In genomic region chr2:163907131-163907530, GRCm38 (mm10) we compare ENCODE assay signal across 39 mouse cellular contexts. TPM values are rescaled to one million over a fixed set of nuclear protein-coding genes. Genes with fewer than 3 reads are reported as not detected.
"Had no signal": no experiment of that assay in that cellular context is flagged by ENCODE, and none has a peak within 500 bp of the region (broad histone marks: within the 10 kb centered on the region; RNA-seq: fewer than 3 reads in every experiment).

No protein-coding gene starts in this region.

- H3K36me3 ChIP-seq: heart, embryonic 10.5 days; heart, embryonic 12.5 days; hindbrain, embryonic 10.5 days; hindbrain, embryonic 12.5 days; intestine, embryonic 15.5 days; limb, embryonic 10.5 days; limb, embryonic 12.5 days; liver, embryonic 13.5 days; liver, embryonic 15.5 days had no signal

- H3K27me3 ChIP-seq: hindbrain, embryonic 12.5 days; intestine, embryonic 15.5 days; liver, embryonic 13.5 days; liver, embryonic 15.5 days had no signal

- H3K27ac ChIP-seq: heart, embryonic 10.5 days; hindbrain, embryonic 10.5 days; hindbrain, embryonic 12.5 days; hindbrain, embryonic 14.5 days; intestine, embryonic 15.5 days; layer of hippocampus, adult 2 months; left cerebral cortex, adult 2 months; limb, embryonic 10.5 days; limb, embryonic 12.5 days; liver, embryonic 13.5 days; liver, embryonic 15.5 days had no signal

- H3K4me2 ChIP-seq: heart, embryonic 12.5 days; hindbrain, embryonic 12.5 days; hindbrain, embryonic 14.5 days; intestine, embryonic 15.5 days; limb, embryonic 12.5 days; liver, embryonic 11.5 days; liver, embryonic 13.5 days; liver, embryonic 15.5 days had no signal

- ATAC-seq: hindbrain, embryonic 16.5 days; inflammation-experienced regulatory T-cells, adult 6 months; intestine, embryonic 15.5 days; intestine, postnatal 0 days had no signal

- H3K9me3 ChIP-seq: heart, embryonic 10.5 days; heart, embryonic 12.5 days; hindbrain, embryonic 10.5 days; hindbrain, embryonic 12.5 days; intestine, embryonic 15.5 days; limb, embryonic 10.5 days; limb, embryonic 12.5 days; liver, embryonic 13.5 days; liver, embryonic 15.5 days had no signal

- DNase-seq: gastrocnemius, postnatal 10 days; gastrocnemius, postnatal 25 days; heart, adult 18-20 months; heart, postnatal 10 days; heart, postnatal 4 days; kidney, adult 18-20 months; kidney, adult 8-10 months; kidney, postnatal 10 days; kidney, postnatal 25 days; kidney, postnatal 4 days; liver; liver, embryonic 13.5 days had no signal

- H3K4me3 ChIP-seq: heart, embryonic 10.5 days; heart, embryonic 12.5 days; hindbrain, embryonic 10.5 days; hindbrain, embryonic 12.5 days; intestine, embryonic 15.5 days; layer of hippocampus, adult 2 months; left cerebral cortex, adult 2 months; limb, embryonic 10.5 days; limb, embryonic 12.5 days; liver, embryonic 13.5 days; liver, embryonic 15.5 days had no signal

- H3K9ac ChIP-seq: heart, embryonic 12.5 days; hindbrain, embryonic 12.5 days; hindbrain, embryonic 14.5 days; intestine, embryonic 15.5 days; limb, embryonic 12.5 days; liver, embryonic 13.5 days; liver, embryonic 15.5 days had no signal

- H3K4me1 ChIP-seq: limb, embryonic 12.5 days; liver, embryonic 13.5 days; liver, embryonic 15.5 days had no signal

RNA-seq across cellular contexts. Expression of gene Rims4, which starts 11.4 kb away (rescaled TPM):
- total RNA-seq: granulocyte monocyte progenitor cell, adult 5-6 weeks had no signal
- polyA plus RNA-seq: inflammation-experienced regulatory T-cells, adult 6 months had no signal

RNA-seq across cellular contexts. Expression of gene Kcnk15, which starts 53.7 kb away (rescaled TPM):
- total RNA-seq: gastrocnemius, postnatal 10 days; gastrocnemius, postnatal 25 days; gastrocnemius, postnatal 4 days; granulocyte monocyte progenitor cell, adult 5-6 weeks; heart, adult 18-20 months; heart, adult 8-10 months; heart, postnatal 10 days; heart, postnatal 25 days; heart, postnatal 4 days; layer of hippocampus, adult 2 months; layer of hippocampus, postnatal 10 days; layer of hippocampus, postnatal 25 days; left cerebral cortex, postnatal 14 days had no signal
- polyA plus RNA-seq: heart, embryonic 10.5 days; heart, embryonic 12.5 days; heart, embryonic 14.5 days; heart, embryonic 16.5 days; hindbrain, embryonic 10.5 days; hindbrain, embryonic 12.5 days; hindbrain, embryonic 14.5 days; inflammation-experienced regulatory T-cells, adult 6 months; intestine, embryonic 15.5 days; intestine, postnatal 0 days; kidney, embryonic 14.5 days; kidney, embryonic 16.5 days; limb, embryonic 10.5 days; limb, embryonic 12.5 days; limb, embryonic 14.5 days; liver, embryonic 11.5 days; liver, embryonic 13.5 days; liver, embryonic 15.5 days had no signal
